Mouse (Mus musculus) thymus, adult 2 months (tissue): ENCODE measurements around the gene Srsf4.

Experiments
- CTCF ChIP-seq: fragments of 200-500 bp; IDR thresholded peaks from 2 replicates; pipeline ENCODE4 v1.5.1; 2012; ENCODE audit warnings: mild to moderate bottlenecking, control low read depth, low read length, moderate library complexity, borderline replicate concordance; ENCODE audit not compliant: control insufficient read depth, poor library complexity, insufficient read depth; ENCODE audit errors: extremely low read depth
- POLR2A ChIP-seq: fragments of 200-500 bp; IDR thresholded peaks from 2 replicates; pipeline ENCODE4 v1.6.1; 2012; ENCODE audit warnings: mild to moderate bottlenecking, low read length, control low read depth, moderate library complexity; ENCODE audit not compliant: control insufficient read depth, poor library complexity, insufficient read depth; ENCODE audit errors: extremely low read depth

DNA sequence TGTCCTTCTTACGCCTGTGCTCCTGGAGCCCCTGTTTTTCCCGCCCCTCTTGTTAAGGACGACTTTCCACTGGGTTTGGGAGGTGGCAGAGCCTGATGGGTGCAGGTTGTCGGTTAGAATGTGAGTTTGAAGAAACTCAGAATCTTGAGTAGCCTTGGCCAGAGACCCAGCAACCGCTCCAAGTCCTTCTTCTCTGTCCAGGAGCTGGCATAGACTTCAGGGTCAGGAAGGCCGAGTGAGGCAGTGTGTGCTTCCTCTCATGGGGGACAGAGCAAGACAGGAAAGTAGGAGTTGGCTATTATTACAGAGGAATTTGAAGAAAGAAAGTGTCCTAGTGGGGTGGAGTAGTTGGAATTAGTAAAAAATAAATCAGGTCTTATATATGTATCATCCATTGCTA, 10.2 kb downstream of the Srsf4 start:
- no peak for TF ChIP-seq POLR2A
- TF ChIP-seq CTCF = no peak
